7 mouse cellular contexts compared by ENCODE assay signal in the genomic region with DNA sequence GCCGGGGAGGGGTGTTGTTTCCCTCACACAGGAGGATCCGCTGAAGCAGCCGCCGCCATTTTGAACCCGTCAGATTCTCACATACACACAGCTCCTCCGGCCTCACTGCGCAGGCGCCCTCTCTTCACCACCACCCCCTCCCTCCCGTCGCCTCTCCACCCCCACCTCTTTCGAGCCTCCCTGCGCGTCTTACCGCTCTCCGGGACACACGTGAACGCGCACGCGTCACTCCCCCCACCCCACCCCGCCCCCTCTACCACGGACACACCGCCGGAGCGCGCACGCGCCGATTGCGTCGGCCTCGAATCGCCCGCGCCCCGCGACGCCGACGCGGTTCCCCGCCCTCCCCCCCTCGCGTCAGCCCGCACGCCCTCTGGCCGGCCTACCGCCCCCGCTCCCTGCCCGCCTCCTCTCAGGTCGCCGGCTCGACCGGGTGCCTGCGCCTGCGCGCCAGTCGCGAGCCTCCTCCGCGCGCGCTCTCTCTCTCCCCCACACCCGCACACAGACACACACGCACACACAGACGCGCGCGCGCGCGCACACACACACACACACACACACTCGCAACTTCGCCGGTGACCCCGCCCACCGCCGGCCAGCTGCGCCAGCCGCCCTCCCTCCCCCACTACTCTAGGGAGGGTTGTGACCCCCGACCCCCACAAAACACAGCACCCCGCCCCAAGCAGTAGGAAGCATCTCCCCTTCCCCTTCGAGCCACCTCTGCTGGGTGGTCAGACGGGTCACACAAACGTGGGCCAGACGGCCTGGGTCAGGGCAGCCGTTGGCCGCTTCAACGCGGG. TPM values are rescaled to one million over a fixed set of nuclear protein-coding genes. Genes with fewer than 3 reads are reported as not detected.
DNase-seq lines count a peak whose midpoint lies in the region; ATAC-seq and TF ChIP-seq lines count a peak whose summit lies in the region.

No protein-coding gene starts in this region.

- H3K4me1 ChIP-seq in embryonic facial prominence, embryonic 12.5 days = peaks cover 12% of the 10 kb centered on the region
- H3K4me1 ChIP-seq in kidney, adult 2 months (ENCODE audit: control insufficient read depth, insufficient read depth, low read length) = peaks cover 4% of the 10 kb centered on the region; the same call in 1 of the 2 replicates
- H3K4me1 ChIP-seq in limb, embryonic 12.5 days (replicated peaks) = peaks cover 21% of the 10 kb centered on the region
- H3K4me1 ChIP-seq in midbrain, embryonic 15.5 days = peaks cover 29% of the 10 kb centered on the region
- H3K4me1 ChIP-seq in spleen, adult 2 months (ENCODE audit: control insufficient read depth, insufficient read depth, insufficient read length) = peaks cover 8% of the 10 kb centered on the region

- peak overlapping the region; percentile 97 for H3K27ac ChIP-seq in embryonic facial prominence, embryonic 12.5 days
- peak overlapping the region; percentile 86 for H3K27ac ChIP-seq in kidney, adult 2 months (ENCODE audit: insufficient read depth, low read depth, low read length)
- peak overlapping the region; percentile 96 for H3K27ac ChIP-seq in limb, embryonic 12.5 days
- H3K27ac ChIP-seq in midbrain, embryonic 15.5 days = peak overlapping the region; percentile 98
- H3K27ac ChIP-seq in spleen, adult 2 months (ENCODE audit: insufficient read depth, low read length) = peak overlapping the region; percentile 86

- peak overlapping the region; percentile 100 for H3K4me3 ChIP-seq in embryonic facial prominence, embryonic 12.5 days
- H3K4me3 ChIP-seq in kidney, adult 2 months (ENCODE audit: insufficient read depth, low read depth, low read length) = peak overlapping the region; percentile 85
- peak overlapping the region; percentile 99 for H3K4me3 ChIP-seq in limb, embryonic 12.5 days (replicated peaks)
- H3K4me3 ChIP-seq in midbrain, embryonic 15.5 days = peak overlapping the region; percentile 100
- peak overlapping the region; percentile 96 for H3K4me3 ChIP-seq in spleen, adult 2 months (ENCODE audit: extremely low read depth, insufficient read depth, insufficient read length)

- peak overlapping the region; percentile 77 for H3K4me2 ChIP-seq in embryonic facial prominence, embryonic 12.5 days (replicated peaks)
- H3K4me2 ChIP-seq in limb, embryonic 12.5 days = peak overlapping the region; percentile 87
- H3K4me2 ChIP-seq in midbrain, embryonic 15.5 days = peak overlapping the region; percentile 89

- H3K27me3 ChIP-seq in embryonic facial prominence, embryonic 12.5 days = no peaks in the 10 kb centered on the region
- no peaks in the 10 kb centered on the region for H3K27me3 ChIP-seq in kidney, adult 2 months (replicated peaks; ENCODE audit: control insufficient read depth, insufficient read depth, low read length)
- peaks cover 4% of the 10 kb centered on the region for H3K27me3 ChIP-seq in limb, embryonic 12.5 days
- H3K27me3 ChIP-seq in midbrain, embryonic 15.5 days (replicated peaks) = no peaks in the 10 kb centered on the region
- no peaks in the 10 kb centered on the region; the same call in 1 of the 2 replicates for H3K27me3 ChIP-seq in spleen, adult 2 months (ENCODE audit: control insufficient read depth, insufficient read depth, low read length)

- peaks cover 7% of the 10 kb centered on the region; the same call in 1 of the 2 replicates for H3K36me3 ChIP-seq in embryonic facial prominence, embryonic 12.5 days
- peaks cover 2% of the 10 kb centered on the region; the same call in 1 of the 2 replicates for H3K36me3 ChIP-seq in kidney, adult 2 months (ENCODE audit: control insufficient read depth, insufficient read depth, low read length)
- peaks cover 15% of the 10 kb centered on the region for H3K36me3 ChIP-seq in limb, embryonic 12.5 days
- no peaks in the 10 kb centered on the region for H3K36me3 ChIP-seq in midbrain, embryonic 15.5 days (replicated peaks)
- peaks cover 4% of the 10 kb centered on the region for H3K36me3 ChIP-seq in spleen, adult 2 months (ENCODE audit: control insufficient read depth, insufficient read depth, low read length)

- 2% methylated on average over 59 of the region's 90 CpGs for WGBS in embryonic facial prominence, embryonic 12.5 days
- 1% methylated on average over 81 of the region's 90 CpGs for WGBS in kidney, adult 2 months
- under 1% methylated on average over 47 of the region's 90 CpGs for WGBS in limb, embryonic 12.5 days
- WGBS in midbrain, embryonic 15.5 days = under 1% methylated on average over 77 of the region's 90 CpGs
- WGBS in spleen, adult 2 months = 1% methylated on average over 56 of the region's 90 CpGs

- peak; percentile 97 for DNase-seq in adrenal gland, postnatal 25 days
- DNase-seq in heart, adult 18-20 months = peak; percentile 95 to 97
- peak; percentile 97 for DNase-seq in kidney, adult 2 months
- peak; percentile 95 to 96 for DNase-seq in spleen, adult 2 months (ENCODE audit: low read depth in 1 of 2, low spot score in 2 of 2)

- TF ChIP-seq POLR2A in kidney, adult 2 months (IDR thresholded peaks at IDR 0.05; ENCODE audit: low read depth, low read length) = no peak
- peak; percentile 64 for TF ChIP-seq POLR2A in spleen, adult 2 months (IDR thresholded peaks at IDR 0.05; ENCODE audit: low read depth, low read length)

- peak; percentile 91 for ATAC-seq in embryonic facial prominence, embryonic 12.5 days (ENCODE audit: insufficient number of reproducible peaks, insufficient read depth, low FRiP score, low TSS enrichment)
- peak; percentile 92 for ATAC-seq in limb, embryonic 12.5 days (ENCODE audit: insufficient number of reproducible peaks, insufficient read depth, low FRiP score, low TSS enrichment, low read depth)
- ATAC-seq in midbrain, embryonic 15.5 days (replicated peaks) = peak; percentile 93

- no peak for TF ChIP-seq CTCF in kidney, adult 2 months (conservative IDR thresholded peaks at IDR 0.05; ENCODE audit: insufficient read depth, insufficient read length, low read depth, low read length)
- no peak for TF ChIP-seq CTCF in spleen, adult 2 months (IDR thresholded peaks at IDR 0.05; ENCODE audit: extremely low read depth, insufficient read depth, insufficient read length, insufficient replicate concordance)

- H3K9ac ChIP-seq in embryonic facial prominence, embryonic 12.5 days = peak overlapping the region; percentile 100
- peak overlapping the region; percentile 100 for H3K9ac ChIP-seq in limb, embryonic 12.5 days (replicated peaks)
- peak overlapping the region; percentile 100 for H3K9ac ChIP-seq in midbrain, embryonic 15.5 days

- no peaks in the 10 kb centered on the region for H3K9me3 ChIP-seq in embryonic facial prominence, embryonic 12.5 days
- no peaks in the 10 kb centered on the region for H3K9me3 ChIP-seq in limb, embryonic 12.5 days
- H3K9me3 ChIP-seq in midbrain, embryonic 15.5 days = no peaks in the 10 kb centered on the region

RNA-seq across cellular contexts. Expression of gene Kdm2a, which starts 0.9 kb away (rescaled TPM):
- 116 and 131 TPM in 2 replicates for total RNA-seq in adrenal gland, postnatal 25 days (2021)
- polyA plus RNA-seq in embryonic facial prominence, embryonic 12.5 days (2016; fragmentation: Nextera tagmentation; extraction: Ambion mirVana) = 61.6 and 65.4 TPM in 2 replicates
- 10 to 100 TPM; 34.9 to 44.1 TPM for total RNA-seq in heart, adult 18-20 months (2021)
- polyA plus RNA-seq in kidney, adult 2 months (2012; rRNA removed) = 74.3 and 89.5 TPM in 2 replicates
- 56.3 and 63.9 TPM in 2 replicates for polyA plus RNA-seq in limb, embryonic 12.5 days (2016; fragmentation: Nextera tagmentation; extraction: Ambion mirVana)
- polyA plus RNA-seq in midbrain, embryonic 15.5 days (2015; fragmentation: Nextera tagmentation; extraction: Ambion mirVana) = 37.0 and 38.8 TPM in 2 replicates
- 98.9 and 115 TPM in 2 replicates for polyA plus RNA-seq in spleen, adult 2 months (2012; rRNA removed)

RNA-seq across cellular contexts. Expression of gene Rhod, which starts 42.0 kb away (rescaled TPM):
- 26.8 and 30.4 TPM in 2 replicates for total RNA-seq in adrenal gland, postnatal 25 days (2021)
- 36.6 and 47.2 TPM in 2 replicates for polyA plus RNA-seq in embryonic facial prominence, embryonic 12.5 days (2016; fragmentation: Nextera tagmentation; extraction: Ambion mirVana)
- 1 to 10 TPM; 5.4 to 5.8 TPM for total RNA-seq in heart, adult 18-20 months (2021)
- polyA plus RNA-seq in kidney, adult 2 months (2012; rRNA removed) = 35.1 and 35.6 TPM in 2 replicates
- polyA plus RNA-seq in limb, embryonic 12.5 days (2016; fragmentation: Nextera tagmentation; extraction: Ambion mirVana) = 39.2 and 55.1 TPM in 2 replicates
- polyA plus RNA-seq in midbrain, embryonic 15.5 days (2015; fragmentation: Nextera tagmentation; extraction: Ambion mirVana) = 5.1 and 5.5 TPM in 2 replicates
- polyA plus RNA-seq in spleen, adult 2 months (2012; rRNA removed) = 4.0 and 4.9 TPM in 2 replicates

Comparison
In these comparisons a context has a peak if more than half of its experiments do, and no peak if none do; other contexts are left out.
1. Peak in every context shown above with its lines: DNase-seq, ATAC-seq, H3K4me3 ChIP-seq and H3K27ac ChIP-seq.